Comparison of ENCODE assay signal across 23 mouse cellular contexts in the genomic region with DNA sequence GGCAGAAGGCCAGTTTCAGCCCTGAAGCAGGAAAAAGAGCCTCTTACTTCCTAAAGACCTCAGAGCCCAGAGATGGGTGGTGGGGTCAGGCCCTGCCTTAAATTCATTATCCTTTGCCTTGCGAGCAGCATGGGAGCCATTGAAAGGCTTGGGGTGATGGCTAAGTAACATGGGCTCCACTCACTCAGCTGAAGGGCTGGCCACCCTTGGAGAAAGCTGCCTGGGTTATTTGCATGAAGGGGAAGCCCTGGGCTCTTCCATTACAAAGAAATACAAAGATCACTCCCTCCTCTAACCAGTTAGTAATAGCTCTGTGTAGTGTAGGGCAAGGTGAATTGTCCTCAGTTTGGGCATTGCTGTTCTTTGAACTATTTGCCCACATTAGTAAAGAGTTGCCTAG.
"Had no signal": no experiment of that assay in that cellular context is flagged by ENCODE, and none has a peak within 500 bp of the region (broad histone marks: within the 10 kb centered on the region; RNA-seq: fewer than 3 reads in every experiment).

No protein-coding gene starts in this region.

- H3K9ac ChIP-seq: liver, embryonic 15.5 days; liver, postnatal 0 days; lung, embryonic 15.5 days; midbrain, embryonic 12.5 days; neural tube, embryonic 13.5 days; neural tube, embryonic 15.5 days had no signal

- H3K27me3 ChIP-seq: liver, embryonic 15.5 days; lung, embryonic 15.5 days; midbrain, embryonic 12.5 days; neural tube, embryonic 13.5 days; neural tube, embryonic 15.5 days had no signal

- DNase-seq: liver, postnatal 0 days; lung, adult 2 months; lung, postnatal 14 days; lung, postnatal 36 days; midbrain, embryonic 14.5 days; retina, postnatal 1 day; right cerebral cortex, adult 18-20 months; right cerebral cortex, postnatal 25 days; right cerebral cortex, postnatal 4 days; spleen, adult 18-20 months; thymus, adult 18-20 months; thymus, postnatal 14 days; thymus, postnatal 36 days had no signal

- H3K27ac ChIP-seq: liver, embryonic 15.5 days; lung, embryonic 15.5 days; macrophage; midbrain, embryonic 10.5 days; midbrain, embryonic 12.5 days; neural tube, embryonic 13.5 days; neural tube, embryonic 15.5 days had no signal

- H3K9me3 ChIP-seq: liver, embryonic 15.5 days; lung, embryonic 15.5 days; midbrain, embryonic 10.5 days; midbrain, embryonic 12.5 days; neural tube, embryonic 13.5 days; neural tube, embryonic 15.5 days had no signal

- ATAC-seq: liver, postnatal 0 days; lung, postnatal 0 days; midbrain, embryonic 16.5 days had no signal

- H3K4me3 ChIP-seq: liver, embryonic 15.5 days; lung, embryonic 15.5 days; midbrain, embryonic 10.5 days; midbrain, embryonic 12.5 days; myocyte; neural tube, embryonic 13.5 days; neural tube, embryonic 15.5 days had no signal

- H3K4me2 ChIP-seq: liver, embryonic 15.5 days; lung, embryonic 15.5 days; midbrain, embryonic 12.5 days; neural tube, embryonic 13.5 days; neural tube, embryonic 15.5 days had no signal
